Mouse (Mus musculus) CH12.LX (cell line): ENCODE measurements around the gene Ddx41. TPM values are rescaled to one million over a fixed set of nuclear protein-coding genes. Genes with fewer than 3 reads are reported as not detected.

Experiments
- DNase-seq: peaks from one replicate; pipeline ENCODE4 v3.0.0-alpha.2; 2013; ENCODE audit errors: extremely low read depth
- H3K27ac ChIP-seq: 2 replicates; pipeline ENCODE4 v1.5.1; 2012; ENCODE audit warnings: low read depth, mild to moderate bottlenecking, control low read depth, moderate library complexity; ENCODE audit not compliant: insufficient read depth
- H3K27me3 ChIP-seq: replicated peaks from 2 replicates; pipeline ENCODE3; 2012; ENCODE audit warnings: inconsistent platforms
- H3K36me3 ChIP-seq, 2 experiments: replicated peaks in 1 of 2; 2 replicates each; pipeline versions ENCODE3 to v1.6.1; 2012; ENCODE audit warnings: inconsistent platforms in 1 of 2, low read length in 1 of 2, mild to moderate bottlenecking in 1 of 2, mixed read lengths in 1 of 2, moderate library complexity in 1 of 2; ENCODE audit not compliant: control insufficient read depth in 1 of 2, insufficient read depth in 1 of 2
- H3K4me1 ChIP-seq, 2 experiments: 2 replicates each; pipeline ENCODE4 v1.6.1; 2012; ENCODE audit warnings: inconsistent platforms in 1 of 2, moderate library complexity in 1 of 2; ENCODE audit not compliant: insufficient read depth in 2 of 2, control insufficient read depth in 1 of 2
- H3K4me2 ChIP-seq: 2 replicates; pipeline ENCODE4 v1.6.1; 2012; ENCODE audit warnings: low read depth, mild to moderate bottlenecking, control low read depth; ENCODE audit not compliant: poor library complexity, insufficient read depth, severe bottlenecking
- H3K4me3 ChIP-seq, 3 experiments: fragments of 150-350 bp in 1 of 3; sonication (generic) in 1 of 3; replicated peaks in 1 of 3; 2 replicates each; pipeline versions ENCODE3 to v1.5.1; 2011 to 2012; ENCODE audit warnings: low read depth in 2 of 3, low read length in 2 of 3, mild to moderate bottlenecking in 2 of 3, moderate library complexity in 2 of 3, control low read depth in 1 of 3, improper control_type of control experiment in 1 of 3, inconsistent platforms in 1 of 3, mixed read lengths in 1 of 3; ENCODE audit not compliant: poor library complexity in 1 of 3
- H3K79me2 ChIP-seq: replicated peaks from 2 replicates; pipeline ENCODE4 v1.6.1; 2012; ENCODE audit warnings: mild to moderate bottlenecking, moderate library complexity; ENCODE audit not compliant: control insufficient read depth, poor library complexity, insufficient read depth, severe bottlenecking; ENCODE audit errors: extremely low read depth
- H3K9ac ChIP-seq: 2 replicates; pipeline ENCODE4 v1.6.1; 2012; ENCODE audit warnings: low read depth, mild to moderate bottlenecking, control low read depth, moderate library complexity; ENCODE audit not compliant: insufficient read depth
- H3K9me3 ChIP-seq: replicated peaks from 2 replicates; pipeline ENCODE3; 2012; ENCODE audit warnings: low read length, inconsistent platforms, mixed read lengths
- BHLHE40 ChIP-seq: IDR thresholded peaks from 2 replicates; pipeline ENCODE4 v1.6.1; 2011; ENCODE audit warnings: mild to moderate bottlenecking, low read depth, low read length, improper control_type of control experiment
- CHD1 ChIP-seq: IDR thresholded peaks from 2 replicates; pipeline ENCODE4 v1.6.1; 2012; ENCODE audit warnings: low read depth, low read length, improper control_type of control experiment, inconsistent platforms
- CHD2 ChIP-seq: IDR thresholded peaks from 2 replicates; pipeline ENCODE4 v1.6.1; 2011; ENCODE audit warnings: low read length, improper control_type of control experiment
- CTCF ChIP-seq, 2 experiments: IDR thresholded peaks in 1 of 2; conservative IDR thresholded peaks in 1 of 2; 2 replicates each; pipeline ENCODE4 v1.5.1; 2011 to 2012; ENCODE audit warnings: low read depth in 2 of 2, low read length in 2 of 2, improper control_type of control experiment in 1 of 2, inconsistent platforms in 1 of 2, mild to moderate bottlenecking in 1 of 2, moderate library complexity in 1 of 2
- E2F4 ChIP-seq: IDR thresholded peaks from 2 replicates; pipeline ENCODE4 v1.6.1; 2011; ENCODE audit warnings: low read depth, low read length, improper control_type of control experiment; ENCODE audit not compliant: insufficient replicate concordance
- EP300 ChIP-seq: IDR thresholded peaks from 2 replicates; pipeline ENCODE4 v1.6.1; 2011; ENCODE audit warnings: low read length, improper control_type of control experiment
- ETS1 ChIP-seq: conservative IDR thresholded peaks from 2 replicates; pipeline ENCODE4 v1.6.1; 2012; ENCODE audit warnings: low read depth, mild to moderate bottlenecking, inconsistent platforms, low read length, improper control_type of control experiment, moderate library complexity
- GABPA ChIP-seq: IDR thresholded peaks from 2 replicates; pipeline ENCODE4 v1.6.1; 2012; ENCODE audit warnings: low read depth, low read length, improper control_type of control experiment, inconsistent platforms; ENCODE audit not compliant: insufficient replicate concordance
- HCFC1 ChIP-seq: IDR thresholded peaks from 2 replicates; pipeline ENCODE4 v1.6.1; 2012; ENCODE audit warnings: low read depth, mild to moderate bottlenecking, inconsistent platforms, low read length, improper control_type of control experiment
- IRF4 ChIP-seq: IDR thresholded peaks from 2 replicates; pipeline ENCODE4 v1.6.1; 2014; ENCODE audit warnings: low read depth, mild to moderate bottlenecking, inconsistent platforms, low read length, improper control_type of control experiment
- KAT2A ChIP-seq: IDR thresholded peaks from 2 replicates; pipeline ENCODE4 v1.6.1; 2012; ENCODE audit warnings: low read length, improper control_type of control experiment, inconsistent platforms; ENCODE audit not compliant: insufficient replicate concordance
- MAFK ChIP-seq: IDR thresholded peaks from 2 replicates; pipeline ENCODE4 v1.6.1; 2011; ENCODE audit warnings: low read length, improper control_type of control experiment; ENCODE audit not compliant: insufficient replicate concordance
- MAZ ChIP-seq: IDR thresholded peaks from 2 replicates; pipeline ENCODE4 v1.6.1; 2012; ENCODE audit warnings: low read depth, mild to moderate bottlenecking, inconsistent platforms, low read length, improper control_type of control experiment, moderate library complexity
- MEF2A ChIP-seq: IDR thresholded peaks from 2 replicates; pipeline ENCODE4 v1.6.1; 2014; ENCODE audit warnings: low read depth, mild to moderate bottlenecking, inconsistent platforms, low read length, improper control_type of control experiment, borderline replicate concordance
- MYC ChIP-seq: IDR thresholded peaks from 2 replicates; pipeline ENCODE4 v1.6.1; 2011; ENCODE audit warnings: low read depth, mild to moderate bottlenecking, improper control_type of control experiment, low read length
- NELFE ChIP-seq: IDR thresholded peaks from 2 replicates; pipeline ENCODE4 v1.6.1; 2011; ENCODE audit warnings: low read depth, low read length, improper control_type of control experiment
- NRF1 ChIP-seq: IDR thresholded peaks from 2 replicates; pipeline ENCODE4 v1.6.1; 2014; ENCODE audit warnings: low read depth, mild to moderate bottlenecking, inconsistent platforms, low read length, improper control_type of control experiment, moderate library complexity
- PAX5 ChIP-seq: IDR thresholded peaks from 2 replicates; pipeline ENCODE4 v1.6.1; 2012; ENCODE audit warnings: low read length, inconsistent platforms, mixed read lengths
- POLR2A ChIP-seq: IDR thresholded peaks from 2 replicates; pipeline ENCODE4 v1.6.1; 2011; ENCODE audit warnings: low read depth, mild to moderate bottlenecking, improper control_type of control experiment, low read length
- POLR2AphosphoS2 ChIP-seq: IDR thresholded peaks from 2 replicates; pipeline ENCODE4 v1.6.1; 2011; ENCODE audit warnings: low read depth, low read length, improper control_type of control experiment
- TBP ChIP-seq: conservative IDR thresholded peaks from 2 replicates; pipeline ENCODE4 v1.6.1; 2011; ENCODE audit warnings: low read depth, low read length, improper control_type of control experiment
- UBTF ChIP-seq: IDR thresholded peaks from 2 replicates; pipeline ENCODE4 v1.6.1; 2012; ENCODE audit warnings: low read depth, mild to moderate bottlenecking, inconsistent platforms, low read length, improper control_type of control experiment, moderate library complexity
- ZKSCAN1 ChIP-seq: IDR thresholded peaks from 2 replicates; pipeline ENCODE4 v1.6.1; 2012; ENCODE audit warnings: low read depth, inconsistent platforms, low read length, improper control_type of control experiment, borderline replicate concordance
- ZNF384 ChIP-seq: IDR thresholded peaks from 2 replicates; pipeline ENCODE4 v1.6.1; 2012; ENCODE audit warnings: low read depth, low read length, improper control_type of control experiment, inconsistent platforms
- dilution Hi-C: fragments of 300-500 bp; cut with MboI; formaldehyde crosslinking; loops from 2 replicates; pipeline ENCODE4 v1.14.3; 2020; ENCODE audit warnings: low sequenced_read_pairs; ENCODE audit not compliant: extremely low pct_unique_long_range_greater_than_20kb, extremely low pct_ligation_motif_present
- in situ Hi-C: fragments of 300-500 bp; cut with MboI; formaldehyde crosslinking; loops from 3 replicates; pipeline ENCODE4 v1.14.3; 2019; ENCODE audit warnings: low sequenced_read_pairs, low pct_ligation_motif_present, low pct_unique_long_range_greater_than_20kb, mixed read lengths
- polyA plus RNA-seq: library from polyadenylated mRNA; unstranded; fragments of >175 nt; gene quantifications from 2 replicates; pipeline ENCODE4 v1.2.1, GENCODE M21; 2012; ENCODE audit warnings: low read depth; ENCODE audit not compliant: insufficient read length
- total RNA-seq, 2 experiments: library from RNA; depleted of rRNA; stranded (reverse); fragments of 300-350 nt in 1 of 2; fragments of >200 nt in 1 of 2; gene quantifications; 2 replicates each; pipeline ENCODE4 v1.2.3; 2012 to 2014

The Ddx41 gene
- total and polyA plus RNA-seq, 3 experiments: 56.6 to 107 (median 95.3) TPM

GRCm38 (mm10) chr13:55498906-55499305 is 37.6 kb downstream of the Ddx41 start:
- no peak overlapping the region for H3K9ac ChIP-seq
- dilution Hi-C loops (no loop called here), in situ Hi-C loops (no loop called here)
- H3K27me3 ChIP-seq: peaks cover 6% of the 10 kb centered on the region
- no peaks in the 10 kb centered on the region for H3K79me2 ChIP-seq
- no peaks in the 10 kb centered on the region for H3K4me1 ChIP-seq
- H3K4me3 ChIP-seq: no peak overlapping the region
- H3K27ac ChIP-seq: no peak overlapping the region
- no peak overlapping the region for H3K4me2 ChIP-seq
- no peak for DNase-seq
- H3K36me3 ChIP-seq: peaks cover 8 to 68% of the 10 kb centered on the region in 2 experiments
- H3K9me3 ChIP-seq: no peaks in the 10 kb centered on the region
- TF ChIP-seq CTCF (conservative IDR thresholded peaks at IDR 0.05 in 1 of 2, IDR thresholded peaks at IDR 0.05 in 1 of 2; ENCODE audit: low read depth in 2 of 2, low read length in 2 of 2): no peak
- TF ChIP-seq GABPA: no peak
- TF ChIP-seq ETS1: no peak
- no peak for TF ChIP-seq EP300
- TF ChIP-seq MAFK: no peak
- no peak for TF ChIP-seq BHLHE40
- TF ChIP-seq ZNF384: no peak
- no peak for TF ChIP-seq TBP
- TF ChIP-seq POLR2A: no peak
- TF ChIP-seq POLR2AphosphoS2: no peak
- TF ChIP-seq HCFC1: no peak
- no peak for TF ChIP-seq IRF4
- TF ChIP-seq E2F4: no peak
- TF ChIP-seq MEF2A: no peak
- TF ChIP-seq KAT2A: no peak
- TF ChIP-seq MYC: no peak
- TF ChIP-seq CHD2: no peak
- TF ChIP-seq UBTF: no peak
- TF ChIP-seq NRF1: no peak
- TF ChIP-seq MAZ: no peak

GRCm38 (mm10) chr13:55496661-55497060 is 39.8 kb downstream of the Ddx41 start:
- no peak overlapping the region for H3K4me3 ChIP-seq
- H3K4me2 ChIP-seq: no peak overlapping the region
- H3K9ac ChIP-seq: no peak overlapping the region
- in situ Hi-C loops: no loop called here
- H3K27ac ChIP-seq: no peak overlapping the region
- peaks cover 24% of the 10 kb centered on the region for H3K27me3 ChIP-seq
- H3K79me2 ChIP-seq: no peaks in the 10 kb centered on the region
- DNase-seq: no peak
- H3K9me3 ChIP-seq: no peaks in the 10 kb centered on the region
- dilution Hi-C loops: no loop called here
- H3K36me3 ChIP-seq: peaks cover 4 to 48% of the 10 kb centered on the region in 2 experiments
- H3K4me1 ChIP-seq: no peaks in the 10 kb centered on the region
- no peak for TF ChIP-seq ZKSCAN1
- TF ChIP-seq NELFE: no peak
- TF ChIP-seq HCFC1: no peak
- no peak for TF ChIP-seq MAFK
- TF ChIP-seq IRF4: no peak
- TF ChIP-seq PAX5: no peak
- TF ChIP-seq NRF1: no peak
- TF ChIP-seq POLR2AphosphoS2: no peak
- TF ChIP-seq CHD1: no peak
- no peak for TF ChIP-seq CTCF (conservative IDR thresholded peaks at IDR 0.05 in 1 of 2, IDR thresholded peaks at IDR 0.05 in 1 of 2; ENCODE audit: low read depth in 2 of 2, low read length in 2 of 2)
- TF ChIP-seq, all 38 proteins: peak for 0
